8 mouse cellular contexts compared by ENCODE assay signal in genomic region chr13:111807596-111808386, GRCm38 (mm10). TPM values are rescaled to one million over a fixed set of nuclear protein-coding genes. Genes with fewer than 3 reads are reported as not detected.
A peak's percentile ranks its signal among the peaks of the same experiment; 100 is the strongest.
DNase-seq lines count a peak whose midpoint lies in the region; ATAC-seq lines count a peak whose summit lies in the region.

No protein-coding gene starts in this region.

- H3K4me3 ChIP-seq in forebrain, embryonic 11.5 days (ENCODE audit: low read depth, low read length): peak overlapping the region; percentile 89
- H3K4me3 ChIP-seq in intestine, embryonic 15.5 days (replicated peaks): peak overlapping the region; percentile 92
- H3K4me3 ChIP-seq in midbrain, embryonic 10.5 days: peak overlapping the region; percentile 81
- H3K4me3 ChIP-seq in stomach, embryonic 14.5 days (ENCODE audit: low read depth, low read length): peak overlapping the region; percentile 95

- H3K27ac ChIP-seq in forebrain, embryonic 11.5 days (ENCODE audit: low read depth, low read length): peak overlapping the region; percentile 94
- peak overlapping the region; percentile 98 for H3K27ac ChIP-seq in intestine, embryonic 15.5 days
- peak overlapping the region; percentile 97 for H3K27ac ChIP-seq in midbrain, embryonic 10.5 days (replicated peaks)
- peak overlapping the region; percentile 96 for H3K27ac ChIP-seq in stomach, embryonic 14.5 days (ENCODE audit: low read length)

- ATAC-seq in forebrain, embryonic 11.5 days (replicated peaks; ENCODE audit: low FRiP score): no peak; the same call in none of the 2 replicates
- ATAC-seq in intestine, embryonic 15.5 days: peak; percentile 4
- ATAC-seq in stomach, embryonic 14.5 days (ENCODE audit: insufficient number of reproducible peaks, insufficient read depth, low FRiP score, low read depth): peak; percentile 2; the same call in 1 of the 2 replicates

- H3K27me3 ChIP-seq in forebrain, embryonic 11.5 days (ENCODE audit: control insufficient read depth, insufficient read depth, low read length): peaks cover 2% of the 10 kb centered on the region; the same call in 1 of the 2 replicates
- H3K27me3 ChIP-seq in intestine, embryonic 15.5 days (replicated peaks): no peaks in the 10 kb centered on the region
- peaks cover 21% of the 10 kb centered on the region for H3K27me3 ChIP-seq in midbrain, embryonic 10.5 days (ENCODE audit: low read depth, poor library complexity, severe bottlenecking)
- H3K27me3 ChIP-seq in stomach, embryonic 14.5 days (ENCODE audit: control insufficient read depth, insufficient read depth, low read length): no peaks in the 10 kb centered on the region

- DNase-seq in embryo, embryonic 10.5 days (ENCODE audit: low spot score): peak; percentile 55
- no peak for DNase-seq in embryo, embryonic 10 days (ENCODE audit: low spot score)
- peak; percentile 55 for DNase-seq in adrenal gland, postnatal 10 days
- peak; percentile 79 for DNase-seq in forebrain, embryonic 11.5 days (ENCODE audit: low spot score)
- DNase-seq in midbrain, embryonic 10.5 days (ENCODE audit: low spot score): peak; percentile 57
- no peak for DNase-seq in frontal cortex, adult 2 months (ENCODE audit: extremely low spot score in 1 of 2, low spot score in 1 of 2)

- peak overlapping the region; percentile 80 for H3K4me2 ChIP-seq in forebrain, embryonic 11.5 days (ENCODE audit: low read depth, low read length, severe bottlenecking)
- peak overlapping the region; percentile 73 for H3K4me2 ChIP-seq in intestine, embryonic 15.5 days (replicated peaks)
- H3K4me2 ChIP-seq in stomach, embryonic 14.5 days (replicated peaks; ENCODE audit: low read depth, low read length): peak overlapping the region; percentile 68

- 0% methylated on average over 53 of the region's 79 CpGs for WGBS in forebrain, embryonic 11.5 days
- under 1% methylated on average over 56 of the region's 79 CpGs for whole genome bisulfite sequencing in intestine, embryonic 15.5 days
- under 1% methylated on average over 74 of the region's 79 CpGs for WGBS in midbrain, embryonic 10.5 days
- under 1% methylated on average over 66 of the region's 79 CpGs for WGBS in stomach, embryonic 14.5 days

- H3K36me3 ChIP-seq in forebrain, embryonic 11.5 days (ENCODE audit: control insufficient read depth, insufficient read depth, low read length): no peaks in the 10 kb centered on the region
- no peaks in the 10 kb centered on the region for H3K36me3 ChIP-seq in intestine, embryonic 15.5 days
- H3K36me3 ChIP-seq in midbrain, embryonic 10.5 days: no peaks in the 10 kb centered on the region
- no peaks in the 10 kb centered on the region for H3K36me3 ChIP-seq in stomach, embryonic 14.5 days (ENCODE audit: control insufficient read depth, insufficient read depth, low read length)

- H3K4me1 ChIP-seq in forebrain, embryonic 11.5 days (replicated peaks; ENCODE audit: control insufficient read depth, insufficient read depth, low read length): no peaks in the 10 kb centered on the region; the same call in 1 of the 2 replicates
- H3K4me1 ChIP-seq in intestine, embryonic 15.5 days (replicated peaks): peaks cover 40% of the 10 kb centered on the region
- peaks cover 38% of the 10 kb centered on the region for H3K4me1 ChIP-seq in midbrain, embryonic 10.5 days
- H3K4me1 ChIP-seq in stomach, embryonic 14.5 days (ENCODE audit: control insufficient read depth, insufficient read depth, low read length): peaks cover 30% of the 10 kb centered on the region

- H3K9ac ChIP-seq in forebrain, embryonic 11.5 days (ENCODE audit: low read length): peak overlapping the region; percentile 92
- peak overlapping the region; percentile 95 for H3K9ac ChIP-seq in intestine, embryonic 15.5 days
- H3K9ac ChIP-seq in stomach, embryonic 14.5 days (replicated peaks; ENCODE audit: low read depth, low read length): peak overlapping the region; percentile 93

- H3K9me3 ChIP-seq in forebrain, embryonic 11.5 days (ENCODE audit: control insufficient read depth, low read length): no peaks in the 10 kb centered on the region
- H3K9me3 ChIP-seq in intestine, embryonic 15.5 days: no peaks in the 10 kb centered on the region
- H3K9me3 ChIP-seq in midbrain, embryonic 10.5 days (replicated peaks): no peaks in the 10 kb centered on the region
- no peaks in the 10 kb centered on the region for H3K9me3 ChIP-seq in stomach, embryonic 14.5 days (ENCODE audit: control insufficient read depth, low read depth, low read length)

RNA-seq across cellular contexts. Expression of gene Map3k1, which starts 1.0 kb away (rescaled TPM):
- total RNA-seq in adrenal gland, postnatal 10 days (2021): 10 to 100 TPM; 51.1 to 81.1 TPM
- polyA plus RNA-seq in forebrain, embryonic 11.5 days (2014; fragmentation: Nextera tagmentation; extraction: Ambion mirVana): 13.6 and 13.7 TPM in 2 replicates
- polyA plus RNA-seq in intestine, embryonic 15.5 days (2015; fragmentation: Nextera tagmentation; extraction: Ambion mirVana): 22.3 and 24.1 TPM in 2 replicates
- 10.5 and 10.7 TPM in 2 replicates for polyA plus RNA-seq in midbrain, embryonic 10.5 days (2016; fragmentation: Nextera tagmentation; extraction: Ambion mirVana)
- polyA plus RNA-seq in stomach, embryonic 14.5 days (2014; fragmentation: Nextera tagmentation; extraction: Ambion mirVana): 32.0 and 36.7 TPM in 2 replicates
- 28.7 and 35.3 TPM in 2 replicates for polyA plus RNA-seq in frontal cortex, adult 2 months (2012; rRNA removed)

Comparison
In these comparisons a context has a peak if more than half of its experiments do, and no peak if none do; other contexts are left out.
1. DNase-seq: peak in embryo, embryonic 10.5 days (single experiment), adrenal gland, postnatal 10 days (single experiment), forebrain, embryonic 11.5 days (single experiment) and midbrain, embryonic 10.5 days (single experiment); none in embryo, embryonic 10 days (single experiment) and frontal cortex, adult 2 months (0 of 2).
2. Peak in every context shown above with its lines, with median percentiles within 50 percentile points of each other: H3K27ac ChIP-seq, H3K4me2 ChIP-seq, H3K4me3 ChIP-seq and H3K9ac ChIP-seq.